Mouse (Mus musculus): ENCODE measurements at regions not wholly inside any gene's neighbourhood (a gene's known extent, or its start where the extent isn't known, plus 50 kb on each side); places are given as distances from the start of the nearest gene placed in this dataset.
A peak's percentile ranks its signal among the peaks of the same experiment; 100 is the strongest.

- no peak overlapping the region for H3K4me3 ChIP-seq (ENCODE audit: low read depth, low read length)
- 85% methylated on average over 14 of the region's 14 CpGs for whole genome bisulfite sequencing
- no peaks in the 10 kb centered on the region for H3K9me3 ChIP-seq (ENCODE audit: control insufficient read depth, low read depth, low read length)
- no peaks in the 10 kb centered on the region for H3K4me1 ChIP-seq (ENCODE audit: control insufficient read depth, insufficient read depth, low read length)
- H3K4me2 ChIP-seq (replicated peaks; ENCODE audit: low read depth, low read length), result no peak overlapping the region
- no peak overlapping the region for H3K9ac ChIP-seq (replicated peaks; ENCODE audit: low read depth, low read length)
- no peaks in the 10 kb centered on the region for H3K36me3 ChIP-seq (ENCODE audit: control insufficient read depth, insufficient read depth, low read length)
- ATAC-seq (ENCODE audit: insufficient number of reproducible peaks, insufficient read depth, low FRiP score, low read depth), result no peak
- H3K27ac ChIP-seq (ENCODE audit: low read length), result no peak overlapping the region
- H3K27me3 ChIP-seq (ENCODE audit: control insufficient read depth, insufficient read depth, low read length), result no peaks in the 10 kb centered on the region
Observed at GRCm38 (mm10) chr8:88024496-88024895, 65.1 kb upstream of the Zfp423 start.

- no peak for ATAC-seq (ENCODE audit: insufficient number of reproducible peaks, insufficient read depth, low FRiP score, low read depth)
- Histone ChIP-seq H3K4me3 (ENCODE audit: low read depth, low read length) (no peak overlapping the region), H3K9me3 (ENCODE audit: control insufficient read depth, low read depth, low read length) (no peaks in the 10 kb centered on the region), H3K9ac (replicated peaks; ENCODE audit: low read depth, low read length) (no peak overlapping the region), H3K4me2 (replicated peaks; ENCODE audit: low read depth, low read length) (no peak overlapping the region), H3K36me3 (ENCODE audit: control insufficient read depth, insufficient read depth, low read length) (no peaks in the 10 kb centered on the region), H3K27ac (ENCODE audit: low read length) (no peak overlapping the region), H3K4me1 (ENCODE audit: control insufficient read depth, insufficient read depth, low read length) (no peaks in the 10 kb centered on the region), H3K27me3 (ENCODE audit: control insufficient read depth, insufficient read depth, low read length) (no peaks in the 10 kb centered on the region)
- WGBS, result 17% methylated on average over 5 of the region's 5 CpGs
Observed at GRCm38 (mm10) chr8:88023423-88023822, 64.0 kb upstream of the Zfp423 start.

- no peaks in the 10 kb centered on the region for H3K36me3 ChIP-seq (ENCODE audit: control insufficient read depth, insufficient read depth, low read length)
- ATAC-seq (ENCODE audit: insufficient number of reproducible peaks, insufficient read depth, low FRiP score, low read depth), result no peak
- no peak overlapping the region for H3K4me3 ChIP-seq (ENCODE audit: low read depth, low read length)
- 78% methylated on average over 16 of the region's 16 CpGs for WGBS
- no peak overlapping the region for H3K27ac ChIP-seq (ENCODE audit: low read length)
- no peaks in the 10 kb centered on the region for H3K4me1 ChIP-seq (ENCODE audit: control insufficient read depth, insufficient read depth, low read length)
- H3K4me2 ChIP-seq (replicated peaks; ENCODE audit: low read depth, low read length), result no peak overlapping the region
- no peak overlapping the region for H3K9ac ChIP-seq (replicated peaks; ENCODE audit: low read depth, low read length)
- no peaks in the 10 kb centered on the region for H3K9me3 ChIP-seq (ENCODE audit: control insufficient read depth, low read depth, low read length)
- H3K27me3 ChIP-seq (ENCODE audit: control insufficient read depth, insufficient read depth, low read length), result no peaks in the 10 kb centered on the region
Observed at GRCm38 (mm10) chr8:88022776-88023385, 63.5 kb upstream of the Zfp423 start.

GRCm38 (mm10) chr8:88019243-88020115 is 60.1 kb upstream of the Zfp423 start:
- H3K27me3 ChIP-seq (ENCODE audit: control insufficient read depth, insufficient read depth, low read length), result no peaks in the 10 kb centered on the region
- no peaks in the 10 kb centered on the region for H3K36me3 ChIP-seq (ENCODE audit: control insufficient read depth, insufficient read depth, low read length)
- H3K4me2 ChIP-seq (replicated peaks; ENCODE audit: low read depth, low read length), result no peak overlapping the region
- no peaks in the 10 kb centered on the region for H3K9me3 ChIP-seq (ENCODE audit: control insufficient read depth, low read depth, low read length)
- H3K9ac ChIP-seq (replicated peaks; ENCODE audit: low read depth, low read length), result no peak overlapping the region
- H3K27ac ChIP-seq (ENCODE audit: low read length), result no peak overlapping the region
- ATAC-seq (ENCODE audit: insufficient number of reproducible peaks, insufficient read depth, low FRiP score, low read depth), result no peak
- H3K4me1 ChIP-seq (ENCODE audit: control insufficient read depth, insufficient read depth, low read length), result no peaks in the 10 kb centered on the region
- 70% methylated on average over 17 of the region's 17 CpGs for WGBS
- H3K4me3 ChIP-seq (ENCODE audit: low read depth, low read length), result no peak overlapping the region

GRCm38 (mm10) chr8:88018494-88018893 is 59.1 kb upstream of the Zfp423 start:
- H3K4me2 ChIP-seq (replicated peaks; ENCODE audit: low read depth, low read length), result no peak overlapping the region
- no peak overlapping the region for H3K9ac ChIP-seq (replicated peaks; ENCODE audit: low read depth, low read length)
- H3K4me1 ChIP-seq (ENCODE audit: control insufficient read depth, insufficient read depth, low read length), result no peaks in the 10 kb centered on the region
- no peaks in the 10 kb centered on the region for H3K36me3 ChIP-seq (ENCODE audit: control insufficient read depth, insufficient read depth, low read length)
- H3K27me3 ChIP-seq (ENCODE audit: control insufficient read depth, insufficient read depth, low read length), result no peaks in the 10 kb centered on the region
- H3K4me3 ChIP-seq (ENCODE audit: low read depth, low read length), result no peak overlapping the region
- H3K9me3 ChIP-seq (ENCODE audit: control insufficient read depth, low read depth, low read length), result no peaks in the 10 kb centered on the region
- WGBS, result 93% methylated on average over 4 of the region's 4 CpGs
- ATAC-seq (ENCODE audit: insufficient number of reproducible peaks, insufficient read depth, low FRiP score, low read depth), result no peak
- H3K27ac ChIP-seq (ENCODE audit: low read length), result no peak overlapping the region

GRCm38 (mm10) chr8:88012177-88012825 is 52.9 kb upstream of the Zfp423 start:
- Histone ChIP-seq H3K27ac (ENCODE audit: low read length) (no peak overlapping the region), H3K4me3 (ENCODE audit: low read depth, low read length) (no peak overlapping the region), H3K9me3 (ENCODE audit: control insufficient read depth, low read depth, low read length) (no peaks in the 10 kb centered on the region), H3K4me2 (replicated peaks; ENCODE audit: low read depth, low read length) (no peak overlapping the region), H3K27me3 (ENCODE audit: control insufficient read depth, insufficient read depth, low read length) (no peaks in the 10 kb centered on the region), H3K36me3 (ENCODE audit: control insufficient read depth, insufficient read depth, low read length) (no peaks in the 10 kb centered on the region), H3K4me1 (ENCODE audit: control insufficient read depth, insufficient read depth, low read length) (no peaks in the 10 kb centered on the region), H3K9ac (replicated peaks; ENCODE audit: low read depth, low read length) (no peak overlapping the region)
- ATAC-seq (ENCODE audit: insufficient number of reproducible peaks, insufficient read depth, low FRiP score, low read depth), result peak; percentile 62; the same call in 1 of the 2 replicates
- WGBS, result 52% methylated on average over 15 of the region's 15 CpGs

GRCm38 (mm10) chr8:88010566-88010965 is 51.2 kb upstream of the Zfp423 start:
- H3K36me3 ChIP-seq (ENCODE audit: control insufficient read depth, insufficient read depth, low read length), result no peaks in the 10 kb centered on the region
- H3K9ac ChIP-seq (replicated peaks; ENCODE audit: low read depth, low read length), result no peak overlapping the region
- 32% methylated on average over 3 of the region's 3 CpGs for WGBS
- no peak overlapping the region for H3K4me3 ChIP-seq (ENCODE audit: low read depth, low read length)
- no peaks in the 10 kb centered on the region for H3K9me3 ChIP-seq (ENCODE audit: control insufficient read depth, low read depth, low read length)
- no peak overlapping the region for H3K27ac ChIP-seq (ENCODE audit: low read length)
- no peaks in the 10 kb centered on the region for H3K27me3 ChIP-seq (ENCODE audit: control insufficient read depth, insufficient read depth, low read length)
- no peaks in the 10 kb centered on the region for H3K4me1 ChIP-seq (ENCODE audit: control insufficient read depth, insufficient read depth, low read length)
- ATAC-seq (ENCODE audit: insufficient number of reproducible peaks, insufficient read depth, low FRiP score, low read depth), result no peak
- H3K4me2 ChIP-seq (replicated peaks; ENCODE audit: low read depth, low read length), result no peak overlapping the region

GRCm38 (mm10) chr8:88009878-88010277 is 50.5 kb upstream of the Zfp423 start:
- Histone ChIP-seq H3K4me1 (ENCODE audit: control insufficient read depth, insufficient read depth, low read length) (no peaks in the 10 kb centered on the region), H3K36me3 (ENCODE audit: control insufficient read depth, insufficient read depth, low read length) (no peaks in the 10 kb centered on the region), H3K4me2 (replicated peaks; ENCODE audit: low read depth, low read length) (no peak overlapping the region), H3K27me3 (ENCODE audit: control insufficient read depth, insufficient read depth, low read length) (no peaks in the 10 kb centered on the region), H3K9ac (replicated peaks; ENCODE audit: low read depth, low read length) (no peak overlapping the region), H3K27ac (ENCODE audit: low read length) (no peak overlapping the region), H3K4me3 (ENCODE audit: low read depth, low read length) (no peak overlapping the region), H3K9me3 (ENCODE audit: control insufficient read depth, low read depth, low read length) (no peaks in the 10 kb centered on the region)
- no peak for ATAC-seq (ENCODE audit: insufficient number of reproducible peaks, insufficient read depth, low FRiP score, low read depth)
- 61% methylated on average over 3 of the region's 3 CpGs for WGBS

Data from stomach, embryonic 14.5 days (tissue).